Mouse (Mus musculus) T-cell, adult 2 months (primary cell): ENCODE data around the gene Tapbp.

Experiments
- DNase-seq: peaks from one replicate; pipeline ENCODE4 v3.0.0; 2022; ENCODE audit warnings: low spot score

Gene Tapbp

DNA sequence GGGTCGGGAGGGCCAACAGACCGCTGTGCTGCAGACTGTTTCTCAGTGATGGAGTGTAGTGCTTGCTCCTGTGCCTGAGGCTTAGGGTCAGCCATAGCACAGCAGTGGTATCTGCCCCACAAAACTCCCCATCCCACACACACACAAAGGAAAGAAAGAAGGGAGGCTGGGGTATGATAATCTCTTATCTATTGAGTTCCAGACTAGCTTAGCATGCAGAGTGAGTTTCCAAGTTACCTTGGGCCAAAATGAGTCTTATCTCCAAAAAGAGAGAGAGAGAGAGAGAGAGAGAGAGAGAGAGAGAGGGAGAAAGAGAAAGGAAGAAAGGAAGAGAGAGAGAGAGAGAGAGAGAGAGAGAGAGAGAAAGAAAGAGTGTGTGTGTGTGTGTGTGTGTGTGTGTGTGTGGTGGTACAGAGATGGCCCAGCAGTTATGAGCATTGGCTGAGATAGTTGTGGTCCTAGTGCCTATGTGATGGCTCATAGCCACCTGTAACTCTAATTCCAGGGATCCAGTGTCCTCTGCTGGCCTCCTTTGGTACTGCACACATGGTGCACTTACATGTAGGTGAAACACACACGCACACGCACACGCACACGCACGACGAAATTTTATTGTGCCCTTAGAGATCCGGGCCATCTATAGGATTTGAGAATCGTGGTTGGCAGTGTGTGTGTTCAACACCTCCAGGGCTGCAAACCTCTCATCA, 9.0 kb downstream of the Tapbp start:
- peak; percentile 73 for DNase-seq

DNA sequence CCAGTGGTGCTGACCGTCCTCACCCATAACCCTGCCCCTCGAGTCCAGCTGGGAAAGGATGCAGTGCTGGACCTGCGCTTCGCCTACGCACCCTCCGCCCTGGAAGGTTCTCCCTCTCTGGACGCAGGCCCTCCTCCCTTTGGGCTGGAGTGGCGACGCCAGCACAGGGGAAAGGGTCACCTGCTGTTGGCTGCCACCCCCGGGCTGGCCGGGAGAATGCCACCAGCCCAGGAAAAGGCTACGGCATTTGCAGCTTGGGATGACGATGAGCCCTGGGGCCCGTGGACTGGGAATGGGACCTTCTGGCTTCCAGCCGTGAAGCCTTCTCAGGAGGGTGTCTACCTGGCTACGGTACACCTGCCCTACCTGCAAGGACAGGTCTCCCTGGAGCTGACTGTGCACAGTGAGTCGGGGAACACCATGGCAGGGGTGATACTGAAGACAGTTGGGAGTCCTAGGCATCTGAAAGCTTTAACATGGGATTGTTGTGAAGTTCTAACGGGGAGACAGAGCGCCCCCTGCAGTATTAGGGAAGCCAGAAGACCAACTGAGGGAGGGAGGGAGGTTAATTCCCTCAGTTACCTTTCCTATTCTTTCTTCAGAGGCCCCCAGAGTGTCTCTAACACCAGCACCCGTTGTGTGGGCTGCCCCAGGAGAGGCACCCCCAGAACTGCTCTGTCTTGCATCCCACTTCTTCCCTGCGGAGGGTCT, 9.9 kb downstream of the Tapbp start:
- no peak for DNase-seq

GRCm38 (mm10) chr17:33926207-33926932, 10.7 kb downstream of the Tapbp start:
- no peak for DNase-seq

DNA sequence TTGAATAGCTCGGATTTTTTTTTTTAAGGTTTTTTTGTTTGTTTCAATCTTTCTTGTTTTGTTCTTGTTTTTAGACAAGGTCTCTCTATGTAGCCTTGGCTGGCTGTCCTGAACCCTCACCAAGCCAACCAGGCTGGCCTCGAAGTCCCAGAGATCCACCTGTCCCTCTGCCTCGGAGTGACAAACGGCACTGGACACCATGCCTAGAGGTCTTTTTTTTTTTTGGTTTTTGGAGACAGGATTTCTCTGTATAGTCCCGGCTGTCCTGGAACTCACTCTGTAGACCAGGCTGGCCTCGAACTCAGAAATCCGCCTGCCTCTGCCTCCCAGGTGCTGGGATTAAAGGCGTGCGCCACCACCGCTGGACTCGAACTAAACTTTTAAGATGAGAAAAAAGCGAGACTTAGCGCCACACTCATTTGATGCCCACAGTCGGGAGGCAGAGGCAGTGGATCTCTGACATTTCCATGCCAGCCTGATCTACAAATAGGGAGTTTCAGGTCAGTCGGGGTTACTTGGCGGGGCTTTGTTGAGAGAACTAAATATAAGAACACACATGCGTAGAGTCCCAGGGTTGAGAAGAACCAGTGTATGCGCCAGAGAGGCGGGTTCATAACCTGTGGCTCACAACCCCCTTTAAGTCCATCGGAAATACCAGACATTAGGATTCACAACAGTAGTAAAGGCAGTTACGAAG, 12.7 kb downstream of the Tapbp start:
- no peak for DNase-seq

DNA sequence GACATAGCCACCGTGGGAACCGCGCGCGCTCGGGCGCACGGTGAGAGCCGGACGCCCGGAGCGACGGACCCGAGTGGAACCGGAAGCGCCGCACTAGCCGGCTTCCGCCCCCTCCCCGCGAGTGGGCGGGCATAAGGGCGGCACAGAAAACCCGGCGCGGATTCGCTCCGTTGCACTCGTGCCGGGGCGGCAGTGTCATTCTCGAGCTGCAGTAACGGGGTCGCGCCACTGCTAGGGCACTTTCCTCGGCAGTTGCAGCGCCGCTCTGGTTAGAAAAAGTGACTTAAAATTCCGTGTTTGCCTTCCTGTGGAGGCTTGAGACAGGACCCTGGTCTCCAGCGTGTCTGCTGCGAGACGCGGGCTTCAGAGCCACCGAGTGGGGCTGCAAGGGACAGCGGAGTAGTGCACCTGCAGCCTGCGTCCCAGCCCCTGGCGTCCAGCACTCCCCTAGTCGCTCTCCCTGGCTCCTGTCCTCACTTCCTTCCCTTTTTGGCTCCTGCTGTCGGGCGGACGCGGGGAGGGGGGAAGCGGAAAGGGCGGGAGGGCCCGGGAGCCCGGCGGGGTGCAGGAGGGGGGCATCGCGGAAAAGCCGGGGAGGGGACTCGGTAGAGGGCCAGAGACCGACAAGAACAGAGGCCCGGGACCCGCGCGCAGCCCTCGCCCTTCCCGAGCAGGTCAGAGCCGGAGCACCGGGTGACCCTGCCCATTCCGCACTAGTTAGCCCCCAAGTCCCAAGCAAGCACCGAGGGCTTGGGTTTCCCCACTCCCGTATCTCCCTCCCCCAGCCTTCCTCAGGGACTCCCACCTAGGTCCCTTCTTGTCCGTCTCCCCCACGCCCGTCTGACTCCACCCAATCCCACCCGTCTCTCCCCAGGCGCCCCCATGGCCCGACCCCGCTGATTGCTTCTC, 13.9 kb downstream of the Tapbp start, which contains the start of gene Rgl2:
Rgl2 (plus strand) TSS at position 173 of the 909 bp plus-strand sequence.
- DNase-seq = peak; percentile 94

- peak; percentile 57 for DNase-seq
Measured at GRCm38 (mm10) chr17:33930280-33931158, 14.8 kb downstream of the Tapbp start.

GRCm38 (mm10) chr17:33931159-33931866, 15.6 kb downstream of the Tapbp start:
- peak; percentile 46 for DNase-seq

- no peak for DNase-seq
Measured at GRCm38 (mm10) chr17:33931947-33932346, 16.2 kb downstream of the Tapbp start.

- DNase-seq = no peak
Measured at GRCm38 (mm10) chr17:33932448-33932847, 16.7 kb downstream of the Tapbp start.

- DNase-seq = no peak
Measured at GRCm38 (mm10) chr17:33932970-33933369, 17.3 kb downstream of the Tapbp start.

- no peak for DNase-seq
Measured at GRCm38 (mm10) chr17:33935422-33936055, 19.8 kb downstream of the Tapbp start.

DNA sequence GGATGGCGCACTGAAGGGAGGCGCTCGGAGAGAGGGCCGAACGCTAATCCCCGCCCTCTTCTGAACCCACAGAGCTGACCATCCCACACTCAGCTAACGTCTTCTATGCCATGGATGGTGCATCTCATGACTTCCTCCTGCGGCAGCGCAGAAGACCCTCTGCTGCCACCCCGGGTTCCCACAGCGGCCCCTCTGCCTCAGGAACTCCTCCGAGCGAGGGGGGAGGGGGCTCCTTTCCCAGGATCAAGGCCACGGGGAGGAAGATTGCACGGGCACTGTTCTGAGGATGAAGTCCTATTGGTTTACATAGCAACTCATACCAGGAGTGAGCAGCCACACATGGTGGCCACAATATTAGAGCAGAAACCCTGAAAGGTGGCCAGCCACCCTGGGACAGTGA, 21.3 kb downstream of the Tapbp start:
- DNase-seq = no peak

GRCm38 (mm10) chr17:33938783-33939182, 23.1 kb downstream of the Tapbp start:
- no peak for DNase-seq

DNA sequence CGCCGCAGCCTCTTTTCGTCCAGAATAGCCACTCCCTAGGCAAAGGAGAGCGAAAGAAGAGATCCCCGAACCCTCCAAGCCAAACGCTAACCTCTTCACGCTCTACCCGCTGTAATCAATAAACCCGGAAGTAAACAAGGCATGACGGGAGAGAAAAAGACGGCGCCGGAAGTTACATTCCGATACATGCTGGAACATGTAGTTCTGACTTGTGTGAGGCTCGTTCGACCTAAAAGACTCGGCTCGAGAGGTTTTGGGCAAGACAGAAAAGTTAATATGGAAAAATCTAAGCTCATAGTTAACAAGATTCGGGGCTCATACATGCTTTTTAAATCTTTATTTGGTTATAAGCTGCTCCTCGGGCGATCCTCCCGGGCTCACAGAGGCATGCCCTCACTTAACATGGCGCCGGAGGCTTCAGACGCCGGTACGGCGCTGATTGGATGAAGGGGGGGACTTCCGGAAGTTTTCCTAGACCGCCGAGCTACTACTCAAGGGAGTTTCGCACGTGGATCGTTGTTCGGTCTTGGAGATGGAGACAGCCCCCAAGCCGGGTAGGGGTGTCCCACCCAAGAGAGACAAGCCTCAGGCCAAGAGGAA, 24.6 kb downstream of the Tapbp start, which contains the start of the genes Pfdn6 and Wdr46:
Pfdn6 (minus strand) TSS at position 138 of the 600 bp plus-strand sequence.
Wdr46 (plus strand) TSS at position 455 of the 600 bp plus-strand sequence.
- peak; percentile 84 for DNase-seq

DNA sequence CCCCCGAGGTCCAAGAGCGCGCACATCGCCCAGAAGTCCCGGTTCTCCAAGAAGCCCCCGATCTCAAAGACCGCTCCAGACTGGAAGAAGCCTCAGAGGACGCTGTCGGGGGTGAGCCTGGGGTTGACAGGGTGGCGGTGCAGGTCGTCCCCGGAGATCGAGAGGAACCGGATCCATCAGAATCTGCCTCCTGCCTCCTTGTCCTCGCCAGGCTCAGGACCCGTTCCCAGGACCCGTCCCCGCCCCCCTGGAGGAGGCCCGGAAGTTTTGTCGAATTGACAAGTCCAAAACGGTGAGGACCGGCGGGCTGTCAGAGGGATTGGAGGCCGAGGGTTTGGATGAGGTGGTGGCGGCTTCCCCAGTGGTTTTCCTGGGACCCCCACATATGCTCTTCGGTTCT, 25.3 kb downstream of the Tapbp start:
- no peak for DNase-seq

- no peak for DNase-seq
Measured at GRCm38 (mm10) chr17:33941381-33941780, 25.7 kb downstream of the Tapbp start.

- no peak for DNase-seq
Measured at GRCm38 (mm10) chr17:33943454-33943853, 27.8 kb downstream of the Tapbp start.

DNA sequence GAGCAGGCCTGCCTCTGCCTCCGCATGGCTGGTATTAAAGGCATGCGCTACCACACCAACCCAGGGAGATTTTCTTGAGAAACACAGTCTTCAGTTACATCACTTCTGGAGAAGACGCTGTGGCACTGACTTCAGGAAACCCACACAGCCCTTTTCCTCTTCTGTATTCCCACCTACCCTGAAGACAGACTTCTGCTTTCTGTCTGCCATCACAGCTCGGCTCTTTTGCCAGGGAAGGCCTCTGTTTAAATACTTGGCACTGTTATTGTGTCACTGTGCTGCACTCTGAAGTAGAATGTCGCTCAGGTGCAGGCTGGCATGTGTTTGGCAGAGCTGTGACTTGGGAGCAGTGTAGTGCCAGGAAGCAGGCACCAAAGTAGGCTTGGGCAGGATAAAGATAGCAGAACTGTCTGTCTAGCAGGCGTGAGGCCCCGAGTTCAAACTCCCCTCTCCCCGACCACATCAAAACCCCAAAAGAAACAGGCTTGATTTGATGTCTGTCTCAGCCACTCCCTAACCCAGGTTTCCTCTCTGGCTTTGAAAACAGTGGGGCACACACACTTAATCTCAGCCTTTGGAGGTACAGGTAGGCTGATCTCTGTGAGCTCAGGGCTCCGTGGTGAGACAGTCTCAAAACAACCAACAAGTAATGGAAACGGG, 31.9 kb downstream of the Tapbp start:
- DNase-seq = peak; percentile 77
